Mouse (Mus musculus): ENCODE measurements around the gene Krt80.

DNA sequence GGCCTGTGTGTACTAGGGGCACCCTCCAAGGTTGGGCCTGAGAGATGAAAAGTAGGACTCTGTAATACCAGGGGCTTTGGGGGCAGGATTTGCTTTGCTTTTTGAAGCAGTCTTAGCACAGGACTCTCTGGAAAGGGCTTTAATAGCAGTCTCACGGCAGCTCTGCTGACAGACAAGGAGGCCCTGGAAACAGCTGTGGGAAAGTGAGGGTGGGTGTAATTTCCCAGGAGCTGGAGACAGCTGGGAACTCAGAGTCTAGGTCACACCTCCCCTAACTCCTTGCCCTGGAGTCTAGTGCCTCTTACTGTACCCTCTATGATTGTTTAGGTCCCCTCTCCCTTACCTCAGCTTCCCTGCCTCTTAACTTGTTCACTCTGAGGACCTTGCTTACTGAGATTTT is 36.8 kb downstream of the Krt80 start:
- TF ChIP-seq CTCF (IDR thresholded peaks at IDR 0.05; ENCODE audit: borderline replicate concordance, control insufficient read depth, extremely low read depth, insufficient read depth, low read length, poor library complexity), result no peak
- TF ChIP-seq POLR2A (IDR thresholded peaks at IDR 0.05; ENCODE audit: control insufficient read depth, extremely low read depth, insufficient read depth, low read length, poor library complexity), result no peak

Measured in thymus, adult 2 months (tissue).